Mouse (Mus musculus) MEL (cell line): ENCODE measurements at regions not wholly inside any gene's neighbourhood (a gene's known extent, or its start where the extent isn't known, plus 50 kb on each side); places are given as distances from the start of the nearest gene placed in this dataset.

Source experiments
- CHD2 ChIP-seq: IDR thresholded peaks from 2 replicates; pipeline ENCODE4 v1.6.1; 2011; ENCODE audit warnings: low read length, improper control_type of control experiment
- CTCF ChIP-seq, 3 experiments: IDR thresholded peaks in 2 of 3; conservative IDR thresholded peaks in 1 of 3; 2 replicates each; pipeline ENCODE4 v1.5.1; 2011 to 2012; ENCODE audit warnings: low read length in 3 of 3, low read depth in 2 of 3, mild to moderate bottlenecking in 2 of 3, improper control_type of control experiment in 1 of 3, inconsistent platforms in 1 of 3, mixed read lengths in 1 of 3, moderate library complexity in 1 of 3; ENCODE audit not compliant: control insufficient read depth in 1 of 3, insufficient read depth in 1 of 3, poor library complexity in 1 of 3, severe bottlenecking in 1 of 3
- MXI1 ChIP-seq: IDR thresholded peaks from 2 replicates; pipeline ENCODE4 v1.6.1; 2011; ENCODE audit warnings: mild to moderate bottlenecking, low read depth, low read length, improper control_type of control experiment
- TAL1 ChIP-seq: IDR thresholded peaks from 2 replicates; pipeline ENCODE4 v1.6.1; 2012; ENCODE audit warnings: mild to moderate bottlenecking, inconsistent platforms, low read length, moderate library complexity, mixed read lengths

- no peak for TF ChIP-seq CTCF (IDR thresholded peaks at IDR 0.05 in 2 of 3, conservative IDR thresholded peaks at IDR 0.05 in 1 of 3; ENCODE audit: control insufficient read depth in 1 of 3, insufficient read depth in 1 of 3, low read depth in 2 of 3, low read length in 3 of 3, poor library complexity in 1 of 3, severe bottlenecking in 1 of 3)
- no peak for TF ChIP-seq CHD2
- TF ChIP-seq MXI1, result no peak
- TF ChIP-seq TAL1, result no peak
Observed at GRCm38 (mm10) chr11:24688160-24688782, 610.4 kb downstream of the Bcl11a start.
